Mouse (Mus musculus): ENCODE results near the gene Ddx5.
"Not testable (repeated sequence)": the region's sequence is repeated elsewhere in the genome, so short reads cannot be mapped to it uniquely, and the experiment has no call there.

Gene Ddx5

GRCm38 (mm10) chr11:106793846-106794245 lies 4.9 kb upstream of the Ddx5 start:
- no peak for ATAC-seq (ENCODE audit: insufficient number of reproducible peaks, low FRiP score, low TSS enrichment)

- ATAC-seq (ENCODE audit: insufficient number of reproducible peaks, low FRiP score, low TSS enrichment) = no peak
These were observed 664 bp upstream of the Ddx5 start for GRCm38 (mm10) chr11:106789649-106790048.

GRCm38 (mm10) chr11:106788026-106788774 lies 785 bp downstream of the Ddx5 start:
- peak; percentile 49 for ATAC-seq (ENCODE audit: insufficient number of reproducible peaks, low FRiP score, low TSS enrichment)

- ATAC-seq (ENCODE audit: insufficient number of reproducible peaks, low FRiP score, low TSS enrichment) = peak; percentile 17; the same call in 1 of the 2 replicates
These were observed 1.6 kb downstream of the Ddx5 start for GRCm38 (mm10) chr11:106787131-106788025.

- ATAC-seq (ENCODE audit: insufficient number of reproducible peaks, low FRiP score, low TSS enrichment) = no peak
These were observed 3.9 kb downstream of the Ddx5 start for GRCm38 (mm10) chr11:106785043-106785442.

GRCm38 (mm10) chr11:106784476-106784875 lies 4.5 kb downstream of the Ddx5 start:
- ATAC-seq (ENCODE audit: insufficient number of reproducible peaks, low FRiP score, low TSS enrichment) = no peak

GRCm38 (mm10) chr11:106782841-106783764 lies 5.9 kb downstream of the Ddx5 start:
- ATAC-seq (ENCODE audit: insufficient number of reproducible peaks, low FRiP score, low TSS enrichment) = no peak

GRCm38 (mm10) chr11:106782271-106782670 lies 6.7 kb downstream of the Ddx5 start:
- not testable (repeated sequence) for ATAC-seq (ENCODE audit: insufficient number of reproducible peaks, low FRiP score, low TSS enrichment)

GRCm38 (mm10) chr11:106780590-106781220 lies 8.3 kb downstream of the Ddx5 start:
- ATAC-seq (ENCODE audit: insufficient number of reproducible peaks, low FRiP score, low TSS enrichment) = no peak

- ATAC-seq (ENCODE audit: insufficient number of reproducible peaks, low FRiP score, low TSS enrichment) = no peak
These were observed 8.9 kb downstream of the Ddx5 start for GRCm38 (mm10) chr11:106780089-106780425.

- ATAC-seq (ENCODE audit: insufficient number of reproducible peaks, low FRiP score, low TSS enrichment) = peak; percentile 88
These were observed 9.4 kb downstream of the Ddx5 start, which contains the start of gene Polg2 for GRCm38 (mm10) chr11:106779388-106780088. Gene Polg2 (minus strand): TSS chr11:106779537.

GRCm38 (mm10) chr11:106778589-106779387 lies 10.2 kb downstream of the Ddx5 start:
- peak; percentile 53; the same call in 1 of the 2 replicates for ATAC-seq (ENCODE audit: insufficient number of reproducible peaks, low FRiP score, low TSS enrichment)

- no peak for ATAC-seq (ENCODE audit: insufficient number of reproducible peaks, low FRiP score, low TSS enrichment)
These were observed 10.9 kb downstream of the Ddx5 start for GRCm38 (mm10) chr11:106778132-106778531.

- ATAC-seq (ENCODE audit: insufficient number of reproducible peaks, low FRiP score, low TSS enrichment) = no peak
These were observed 11.6 kb downstream of the Ddx5 start for GRCm38 (mm10) chr11:106777395-106777794.

GRCm38 (mm10) chr11:106776960-106777359 lies 12.0 kb downstream of the Ddx5 start:
- ATAC-seq (ENCODE audit: insufficient number of reproducible peaks, low FRiP score, low TSS enrichment) = no peak

- ATAC-seq (ENCODE audit: insufficient number of reproducible peaks, low FRiP score, low TSS enrichment) = no peak
These were observed 15.9 kb downstream of the Ddx5 start for GRCm38 (mm10) chr11:106773061-106773460.

GRCm38 (mm10) chr11:106770195-106770974 lies 18.6 kb downstream of the Ddx5 start:
- no peak for ATAC-seq (ENCODE audit: insufficient number of reproducible peaks, low FRiP score, low TSS enrichment)

GRCm38 (mm10) chr11:106767516-106767915 lies 21.5 kb downstream of the Ddx5 start:
- ATAC-seq (ENCODE audit: insufficient number of reproducible peaks, low FRiP score, low TSS enrichment) = no peak

Data from cerebellum, adult (tissue).